Comparison of ENCODE assay signal across 21 mouse cellular contexts in genomic region chr7:72543501-72543900, GRCm38 (mm10).
A peak's percentile ranks its signal among the peaks of the same experiment; 100 is the strongest.
DNase-seq lines count a peak whose midpoint lies in the region; ATAC-seq and TF ChIP-seq lines count a peak whose summit lies in the region.
"Had no signal": no experiment of that assay in that cellular context is flagged by ENCODE, and none has a peak within 500 bp of the region (broad histone marks: within the 10 kb centered on the region; RNA-seq: fewer than 3 reads in every experiment).

No protein-coding gene starts in this region.

- H3K4me2 ChIP-seq in intestine, embryonic 14.5 days (ENCODE audit: low read length), result no peak overlapping the region
- no peak overlapping the region for H3K4me2 ChIP-seq in intestine, embryonic 15.5 days (replicated peaks)
- no peak overlapping the region for H3K4me2 ChIP-seq in lung, embryonic 15.5 days
- H3K4me2 ChIP-seq: embryonic facial prominence, embryonic 12.5 days; embryonic facial prominence, embryonic 15.5 days; forebrain, embryonic 13.5 days; heart, embryonic 11.5 days had no signal

- ATAC-seq in intestine, embryonic 14.5 days (replicated peaks; ENCODE audit: low FRiP score, low TSS enrichment, low read depth), result no peak
- no peak for ATAC-seq in intestine, embryonic 15.5 days
- peak; percentile 58; the same call in 1 of the 2 replicates for ATAC-seq in lung, embryonic 15.5 days (ENCODE audit: borderline replicate concordance, extremely low read depth, low FRiP score, low TSS enrichment)
- ATAC-seq: activated CD4-positive, CD25-positive, alpha-beta regulatory T cell, adult 4 months; forebrain, embryonic 16.5 days; hindbrain, postnatal 0 days; inflammation-experienced regulatory T-cells, adult 6 months had no signal

- H3K27ac ChIP-seq in intestine, embryonic 14.5 days (ENCODE audit: low read depth), result peak overlapping the region; percentile 51
- no peak overlapping the region for H3K27ac ChIP-seq in intestine, embryonic 15.5 days
- H3K27ac ChIP-seq in lung, embryonic 15.5 days, result peak overlapping the region; percentile 64
- no peak overlapping the region for H3K27ac ChIP-seq in forebrain, embryonic 10.5 days
- H3K27ac ChIP-seq: embryonic facial prominence, embryonic 12.5 days; embryonic facial prominence, embryonic 15.5 days; hindbrain, postnatal 0 days had no signal

- no peak for TF ChIP-seq CTCF in lung, adult 2 months (IDR thresholded peaks at IDR 0.05; ENCODE audit: insufficient read depth, low read length)

- H3K9me3 ChIP-seq in intestine, embryonic 14.5 days (ENCODE audit: control insufficient read depth, low read length), result peaks cover 5% of the 10 kb centered on the region; the same call in 1 of the 2 replicates
- H3K9me3 ChIP-seq in intestine, embryonic 15.5 days, result no peaks in the 10 kb centered on the region
- no peaks in the 10 kb centered on the region for H3K9me3 ChIP-seq in lung, embryonic 15.5 days
- H3K9me3 ChIP-seq in forebrain, embryonic 10.5 days, result no peaks in the 10 kb centered on the region; the same call in 1 of the 2 replicates
- H3K9me3 ChIP-seq: embryonic facial prominence, embryonic 12.5 days; embryonic facial prominence, embryonic 15.5 days; forebrain, embryonic 13.5 days had no signal

- no peak overlapping the region for H3K4me3 ChIP-seq in intestine, embryonic 14.5 days (ENCODE audit: low read depth, low read length)
- H3K4me3 ChIP-seq in intestine, embryonic 15.5 days (replicated peaks), result no peak overlapping the region
- H3K4me3 ChIP-seq in lung, embryonic 15.5 days, result no peak overlapping the region
- no peak overlapping the region for H3K4me3 ChIP-seq in lung, adult 2 months (replicated peaks; ENCODE audit: extremely low read depth, low read depth, low read length)
- no peak overlapping the region for H3K4me3 ChIP-seq in forebrain, embryonic 10.5 days
- H3K4me3 ChIP-seq: embryonic facial prominence, embryonic 12.5 days; embryonic facial prominence, embryonic 15.5 days; erythroblast, embryonic 14.5 days; forebrain, embryonic 13.5 days; hindbrain, embryonic 10.5 days had no signal

- TF ChIP-seq POLR2A in lung, adult 2 months (IDR thresholded peaks at IDR 0.05; ENCODE audit: borderline replicate concordance, extremely low read depth, low read depth, low read length), result no peak

- H3K4me1 ChIP-seq in intestine, embryonic 14.5 days (replicated peaks; ENCODE audit: control insufficient read depth, insufficient read depth, low read length), result peaks cover 7% of the 10 kb centered on the region; the same call in 1 of the 2 replicates
- H3K4me1 ChIP-seq in intestine, embryonic 15.5 days (replicated peaks), result 0 out of 2 replicates have a peak, but pooled peaks cover 3% of the 10 kb centered on the region
- H3K4me1 ChIP-seq in lung, embryonic 15.5 days, result peaks cover 14% of the 10 kb centered on the region
- H3K4me1 ChIP-seq in lung, adult 2 months (ENCODE audit: control insufficient read depth, insufficient read depth, low read length), result peaks cover 2% of the 10 kb centered on the region; the same call in 1 of the 2 replicates
- peaks cover 25% of the 10 kb centered on the region for H3K4me1 ChIP-seq in forebrain, embryonic 10.5 days
- H3K4me1 ChIP-seq: embryonic facial prominence, embryonic 15.5 days had no signal

- H3K9ac ChIP-seq in intestine, embryonic 14.5 days (ENCODE audit: low read length), result no peak overlapping the region
- H3K9ac ChIP-seq in intestine, embryonic 15.5 days, result no peak overlapping the region
- H3K9ac ChIP-seq in lung, embryonic 15.5 days, result no peak overlapping the region
- H3K9ac ChIP-seq: embryonic facial prominence, embryonic 12.5 days; embryonic facial prominence, embryonic 15.5 days; forebrain, embryonic 13.5 days had no signal

- whole genome bisulfite sequencing in intestine, embryonic 14.5 days, result 28% methylated on average over 4 of the region's 4 CpGs
- WGBS in intestine, embryonic 15.5 days, result 41% methylated on average over 4 of the region's 4 CpGs
- WGBS in lung, embryonic 15.5 days, result 33% methylated on average over 4 of the region's 4 CpGs
- 59% methylated on average over 4 of the region's 4 CpGs for WGBS in lung, adult 2 months
- 87% methylated on average over 4 of the region's 4 CpGs for WGBS in forebrain, embryonic 10.5 days

- intact Hi-C loops in heart, postnatal 10 days (cut with DNase I), result no loop called here

- no peaks in the 10 kb centered on the region for H3K27me3 ChIP-seq in intestine, embryonic 14.5 days (replicated peaks; ENCODE audit: control insufficient read depth, insufficient read depth, low read length)
- no peaks in the 10 kb centered on the region for H3K27me3 ChIP-seq in intestine, embryonic 15.5 days (replicated peaks)
- no peaks in the 10 kb centered on the region for H3K27me3 ChIP-seq in lung, embryonic 15.5 days
- H3K27me3 ChIP-seq in forebrain, embryonic 10.5 days (ENCODE audit: poor library complexity, severe bottlenecking), result 0 out of 2 replicates have a peak, but pooled peaks cover 5% of the 10 kb centered on the region
- H3K27me3 ChIP-seq: embryonic facial prominence, embryonic 12.5 days; embryonic facial prominence, embryonic 15.5 days; forebrain, embryonic 13.5 days had no signal

- DNase-seq in heart, adult 11 months, result peak; percentile 66
- no peak for DNase-seq in heart, postnatal 10 days
- no peak for DNase-seq in intestine, embryonic 14.5 days (ENCODE audit: low spot score)
- DNase-seq in lung, adult 2 months, result no peak
- no peak for DNase-seq in forebrain, embryonic 10.5 days (ENCODE audit: extremely low spot score, low spot score)
- DNase-seq: adrenal gland, adult 8-10 months; cerebellum, adult 9-10 months; gastrocnemius, postnatal 36 days; heart, postnatal 36 days had no signal

- H3K36me3 ChIP-seq in intestine, embryonic 14.5 days (ENCODE audit: control insufficient read depth, insufficient read depth, low read length), result no peaks in the 10 kb centered on the region
- H3K36me3 ChIP-seq in intestine, embryonic 15.5 days, result no peaks in the 10 kb centered on the region
- no peaks in the 10 kb centered on the region for H3K36me3 ChIP-seq in lung, embryonic 15.5 days
- no peaks in the 10 kb centered on the region for H3K36me3 ChIP-seq in forebrain, embryonic 10.5 days (replicated peaks)
- H3K36me3 ChIP-seq: embryonic facial prominence, embryonic 12.5 days; embryonic facial prominence, embryonic 15.5 days; hindbrain, embryonic 10.5 days had no signal

Comparison
In these comparisons a context has a peak if more than half of its experiments do, and no peak if none do; other contexts are left out.
1. H3K27ac ChIP-seq: peak in intestine, embryonic 14.5 days (single experiment) and lung, embryonic 15.5 days (single experiment); none in intestine, embryonic 15.5 days (single experiment) and forebrain, embryonic 10.5 days (single experiment).